Mouse (Mus musculus) adrenal gland, adult 18-20 months (tissue): ENCODE results near the gene Mmp19. TPM values are rescaled to one million over a fixed set of nuclear protein-coding genes. Genes with fewer than 3 reads are reported as not detected.

Source experiments
- DNase-seq, 2 experiments: peaks; one replicate each; pipeline ENCODE4 v3.0.0; 2021 to 2022; ENCODE audit warnings: low spot score in 2 of 2
- total RNA-seq, 2 experiments: library from RNA; stranded (reverse); gene quantifications; 1 replicate in 1 of 2; 2 replicates in 1 of 2; pipeline ENCODE4 v1.2.3; 2021

Gene Mmp19
- total RNA-seq, 2 experiments from 2014 or later = 33.1 to 41.7 TPM

DNA sequence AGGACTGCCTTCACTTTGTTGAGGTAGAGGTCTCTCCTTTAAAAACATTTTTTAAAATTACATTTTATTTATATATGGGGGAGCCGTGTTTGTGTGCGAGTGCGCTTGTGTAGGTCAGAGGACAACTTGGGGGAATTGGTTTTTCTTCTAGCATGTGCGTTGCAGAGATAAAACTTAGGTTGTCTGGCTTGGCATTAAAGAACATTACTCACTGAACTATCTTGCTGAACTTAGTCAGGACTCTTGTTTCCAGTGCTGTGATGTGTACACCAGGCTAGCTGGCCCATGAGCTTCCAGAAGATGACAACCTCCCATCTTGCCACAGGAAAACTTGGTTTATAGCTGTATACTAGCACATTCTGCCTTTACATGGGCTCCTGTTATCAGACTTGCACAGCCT lies 56.0 kb downstream of the Mmp19 start:
- no peak for DNase-seq

DNA sequence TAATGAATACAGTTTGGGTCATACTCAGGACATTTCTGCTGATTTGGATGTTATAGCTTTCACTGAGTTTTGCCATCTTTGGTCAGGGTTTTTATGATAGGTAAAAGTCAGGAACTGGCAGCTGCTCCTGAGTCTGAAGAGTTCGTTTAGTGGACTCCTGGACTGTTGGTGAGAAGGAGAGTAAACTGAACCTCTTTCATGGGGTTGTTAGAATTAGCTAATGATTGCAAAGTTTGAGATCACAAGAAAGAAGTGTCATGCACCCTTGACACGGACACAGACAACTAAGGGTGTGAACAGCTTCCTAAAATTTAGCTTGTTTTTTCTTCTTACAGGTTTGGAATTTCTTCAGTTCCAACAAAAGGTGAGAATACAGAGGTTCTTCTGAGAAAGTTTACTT lies 57.7 kb downstream of the Mmp19 start:
- no peak for DNase-seq

DNA sequence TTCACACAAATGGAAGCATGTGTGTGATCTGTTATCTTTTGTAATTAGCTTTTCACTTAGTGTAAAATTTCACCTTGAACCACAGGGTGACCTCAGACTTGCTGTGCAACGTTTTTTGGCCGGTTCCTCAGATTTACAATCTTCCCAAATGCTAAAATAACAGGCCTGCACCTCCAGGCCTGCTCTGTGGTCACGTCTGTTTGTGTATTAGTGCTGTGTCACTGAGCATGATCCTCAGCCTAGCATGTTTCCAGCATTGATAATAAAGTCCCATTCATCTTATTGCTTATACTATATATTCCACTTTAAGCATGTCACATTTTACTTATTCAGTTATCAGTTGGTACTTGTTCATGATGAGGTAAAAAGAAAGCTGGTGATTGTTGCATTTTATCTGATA lies 59.6 kb downstream of the Mmp19 start:
- DNase-seq = no peak

Other genes with a start within 250 kb of the Mmp19 start
- gene Zc3h10, start 243.1 kb upstream of the Mmp19 start, total RNA-seq = 10 to 100 TPM; 14.5 TPM
- 1,000 to 10,000 TPM; 2,692 to 2,714 TPM for gene Rpl41, start 241.6 kb upstream of the Mmp19 start, total RNA-seq
- 10 to 100 TPM; 72.6 to 85.2 TPM for gene Pa2g4, start 224.9 kb upstream of the Mmp19 start, total RNA-seq
- 1 to 10 TPM; 2.6 to 4.0 TPM for gene Erbb3, start 201.3 kb upstream of the Mmp19 start, total RNA-seq
- 100 to 1,000 TPM; 564 to 729 TPM for gene Rps26, start 164.2 kb upstream of the Mmp19 start, total RNA-seq
- 1 to 10 TPM; 2.3 TPM for gene Ikzf4, start 144.9 kb upstream of the Mmp19 start, total RNA-seq
- 10 to 100 TPM; 29.4 to 37.6 TPM for gene Suox, start 116.8 kb upstream of the Mmp19 start, total RNA-seq
- gene Rab5b, start 94.6 kb upstream of the Mmp19 start, total RNA-seq = 100 to 1,000 TPM; 112 to 122 TPM
- gene Pmel, start 86.7 kb upstream of the Mmp19 start, total RNA-seq = 1 to 10 TPM in 1 of 2 experiments, under 1 TPM in 1; 0.42 to 1.1 TPM
- gene Cdk2, start 85.9 kb upstream of the Mmp19 start, total RNA-seq = 10 to 100 TPM; 12.8 to 13.1 TPM
- 10 to 100 TPM; 16.3 to 18.1 TPM for gene Dgka, start 46.1 kb upstream of the Mmp19 start, total RNA-seq
- 10 to 100 TPM; 21.6 to 23.8 TPM for gene Pym1, start 43.0 kb upstream of the Mmp19 start, total RNA-seq
- gene Dnajc14, start 13.2 kb downstream of the Mmp19 start, total RNA-seq = 10 to 100 TPM; 60.0 to 67.1 TPM
- gene Tmem198b, start 13.5 kb downstream of the Mmp19 start, total RNA-seq = 1 to 10 TPM; 6.7 to 7.6 TPM
- 10 to 100 TPM; 52.6 to 53.4 TPM for gene Sarnp, start 26.4 kb downstream of the Mmp19 start, total RNA-seq
- gene Ormdl2, start 30.7 kb downstream of the Mmp19 start, total RNA-seq = 10 to 100 TPM; 45.2 to 52.3 TPM
- gene Gdf11, start 100.8 kb downstream of the Mmp19 start, total RNA-seq = 1 to 10 TPM; 1.4 to 1.9 TPM
- 100 to 1,000 TPM; 288 to 358 TPM for gene Cd63, start 110.1 kb downstream of the Mmp19 start, total RNA-seq
- gene Rdh5, start 132.0 kb downstream of the Mmp19 start, total RNA-seq = 10 to 100 TPM in 1 of 2 experiments, 1 to 10 TPM in 1; 9.8 to 11.8 TPM
- gene Bloc1s1, start 133.1 kb downstream of the Mmp19 start, total RNA-seq = 100 to 1,000 TPM; 177 to 191 TPM
- gene Itga7, start 142.9 kb downstream of the Mmp19 start, total RNA-seq = 10 to 100 TPM; 10.7 to 25.7 TPM
- under 1 TPM; 0.32 to 0.33 TPM for gene Mettl7b, start 170.1 kb downstream of the Mmp19 start, total RNA-seq
- not detected for gene Olfr9, start 198.5 kb downstream of the Mmp19 start, total RNA-seq
- gene Olfr763, start 219.9 kb downstream of the Mmp19 start, total RNA-seq = not detected
- gene Olfr764-ps1, start 249.0 kb downstream of the Mmp19 start, total RNA-seq = not detected